Mouse (Mus musculus) testis, adult 2 months (tissue): ENCODE data around the gene Prmt9. TPM values are rescaled to one million over a fixed set of nuclear protein-coding genes. Genes with fewer than 3 reads are reported as not detected.
A peak's percentile ranks its signal among the peaks of the same experiment; 100 is the strongest.

Experiments used
- H3K27ac ChIP-seq: fragments of 200-500 bp; 2 replicates; pipeline ENCODE4 v1.5.1; 2012; ENCODE audit warnings: low read depth, low read length; ENCODE audit not compliant: control insufficient read depth, insufficient read depth
- H3K27me3 ChIP-seq: fragments of 200-500 bp; 2 replicates; pipeline ENCODE4 v1.6.1; 2012; ENCODE audit warnings: mild to moderate bottlenecking, low read length, moderate library complexity; ENCODE audit not compliant: control insufficient read depth, insufficient read depth
- H3K36me3 ChIP-seq: fragments of 200-500 bp; 2 replicates; pipeline ENCODE4 v1.6.1; 2012; ENCODE audit warnings: mild to moderate bottlenecking, low read length; ENCODE audit not compliant: control insufficient read depth, insufficient read depth
- H3K4me1 ChIP-seq: fragments of 200-500 bp; 2 replicates; pipeline ENCODE4 v1.6.1; 2012; ENCODE audit warnings: low read length; ENCODE audit not compliant: control insufficient read depth, insufficient read depth
- H3K4me3 ChIP-seq: fragments of 200-500 bp; 2 replicates; pipeline ENCODE4 v1.5.1; 2012; ENCODE audit warnings: low read depth, mild to moderate bottlenecking, low read length, moderate library complexity, mixed read lengths; ENCODE audit not compliant: control insufficient read depth
- CTCF ChIP-seq: fragments of 200-500 bp; IDR thresholded peaks from 2 replicates; pipeline ENCODE4 v1.5.1; 2012; ENCODE audit warnings: low read depth, mild to moderate bottlenecking, inconsistent platforms, low read length, moderate library complexity; ENCODE audit not compliant: control insufficient read depth, insufficient read depth, insufficient replicate concordance
- POLR2A ChIP-seq: fragments of 200-500 bp; IDR thresholded peaks from 2 replicates; pipeline ENCODE4 v1.6.1; 2012; ENCODE audit warnings: low read depth, mild to moderate bottlenecking, inconsistent platforms, low read length, moderate library complexity; ENCODE audit not compliant: control insufficient read depth
- polyA plus RNA-seq: library from polyadenylated mRNA; depleted of rRNA; stranded (reverse); fragments of >200 nt; gene quantifications from 2 replicates; pipeline ENCODE4 v1.2.3, GENCODE M21; 2012

Gene Prmt9
- polyA plus RNA-seq, 1 experiment, result 3.0 TPM

DNA sequence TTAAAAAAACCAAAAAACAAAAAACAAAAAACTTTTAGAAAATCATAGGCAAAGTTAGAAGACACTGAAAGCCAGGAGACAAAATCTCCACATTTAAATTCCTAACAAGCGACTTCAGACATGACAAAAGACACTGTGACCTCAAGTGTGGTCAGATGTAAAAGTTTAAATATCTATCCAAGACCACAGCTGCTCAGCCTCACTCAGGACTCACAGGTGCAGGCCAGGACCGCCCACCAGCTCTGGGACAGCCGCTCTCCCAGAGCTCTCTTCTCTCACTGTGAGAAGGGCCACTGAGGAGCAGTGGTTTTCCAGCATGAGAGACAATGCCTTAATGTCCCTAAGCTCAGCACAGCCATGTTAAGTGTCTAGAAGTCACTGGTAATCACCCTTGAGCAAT, 38.8 kb upstream of the Prmt9 start:
- H3K4me3 ChIP-seq, result no peak overlapping the region
- H3K27me3 ChIP-seq, result no peaks in the 10 kb centered on the region
- no peaks in the 10 kb centered on the region for H3K36me3 ChIP-seq
- H3K4me1 ChIP-seq, result peaks cover 8% of the 10 kb centered on the region
- TF ChIP-seq POLR2A, result no peak
- TF ChIP-seq CTCF, result no peak
- H3K27ac ChIP-seq, result no peak overlapping the region

DNA sequence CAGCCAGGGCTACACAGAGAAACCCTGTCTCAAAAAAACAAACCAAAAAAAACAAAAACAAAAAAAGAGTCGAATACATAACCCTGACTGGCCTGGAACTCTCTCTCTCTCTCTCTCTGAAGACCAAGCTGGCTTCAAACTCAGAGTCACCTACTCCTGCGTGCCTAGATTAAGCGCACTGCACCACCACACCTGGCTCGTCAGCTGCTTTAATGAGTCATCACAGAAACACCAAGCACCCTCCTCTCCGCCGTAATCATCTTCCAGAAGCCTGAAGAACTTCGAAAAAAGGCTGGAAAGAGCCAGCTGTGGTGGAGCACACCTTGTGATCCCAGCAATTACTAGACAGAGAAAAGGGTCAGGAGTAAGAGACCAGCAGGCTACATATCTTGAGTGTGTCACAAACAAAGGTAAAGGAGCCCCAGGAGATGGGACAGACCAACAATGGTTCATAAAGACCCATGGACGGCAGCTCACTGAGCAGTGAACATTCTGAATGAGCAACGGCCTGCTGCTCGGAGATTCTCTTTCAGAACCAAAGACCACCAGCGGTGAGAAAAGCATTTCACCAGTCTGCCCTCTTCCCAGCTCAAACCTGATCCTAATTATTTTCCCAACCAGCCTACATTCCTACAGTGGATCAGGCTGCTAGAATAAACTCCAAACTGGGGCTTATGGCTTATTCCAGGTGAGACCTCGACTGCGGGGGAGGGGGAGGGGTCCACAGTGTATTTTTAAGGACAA, 37.3 kb upstream of the Prmt9 start:
- no peaks in the 10 kb centered on the region for H3K36me3 ChIP-seq
- no peak overlapping the region for H3K4me3 ChIP-seq
- TF ChIP-seq CTCF (no peak), POLR2A (no peak)
- H3K4me1 ChIP-seq, result peaks cover 11% of the 10 kb centered on the region
- H3K27ac ChIP-seq, result no peak overlapping the region
- H3K27me3 ChIP-seq, result no peaks in the 10 kb centered on the region

DNA sequence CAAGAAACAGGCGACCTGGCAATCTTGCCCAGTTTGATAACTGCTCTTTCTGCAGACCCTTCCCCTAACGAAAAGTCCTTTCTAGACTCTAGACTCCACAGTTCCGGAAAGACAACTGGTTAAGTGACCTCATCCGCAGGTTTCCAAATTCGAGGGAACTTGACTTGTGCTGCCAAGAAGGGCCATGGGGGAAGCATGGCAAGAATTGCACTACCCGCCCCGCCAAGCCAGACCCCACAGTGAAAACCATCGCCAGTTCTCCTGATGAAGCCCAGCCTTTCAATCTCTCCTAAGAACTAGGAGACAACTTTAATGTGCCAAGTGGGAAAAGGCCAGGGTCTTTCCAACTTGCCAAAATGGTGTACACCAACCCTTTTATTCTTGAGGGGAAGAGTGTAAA, 34.0 kb upstream of the Prmt9 start:
- H3K4me1 ChIP-seq, result peaks cover 19% of the 10 kb centered on the region
- TF ChIP-seq POLR2A, result no peak
- TF ChIP-seq CTCF, result no peak
- H3K27ac ChIP-seq, result no peak overlapping the region
- H3K36me3 ChIP-seq, result no peaks in the 10 kb centered on the region
- no peak overlapping the region for H3K4me3 ChIP-seq
- H3K27me3 ChIP-seq, result no peaks in the 10 kb centered on the region

DNA sequence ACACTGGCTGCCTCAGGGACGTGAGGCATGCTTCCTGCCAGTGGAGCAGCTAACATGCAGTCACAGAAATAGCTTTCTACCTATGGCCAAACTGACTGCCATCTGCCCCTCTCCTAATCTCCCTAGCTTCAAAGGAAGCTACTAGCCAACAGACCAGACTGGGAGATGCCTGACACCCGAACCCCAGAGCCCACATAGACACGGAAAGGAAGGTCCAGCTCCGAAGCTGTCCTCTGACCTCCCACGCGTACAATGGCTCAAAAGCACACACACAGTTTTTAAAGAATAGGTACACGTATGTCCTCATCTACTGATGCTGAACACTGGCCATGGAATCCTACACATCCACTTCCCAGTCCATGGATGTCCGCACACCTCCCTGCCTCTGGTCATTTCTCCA, 33.4 kb upstream of the Prmt9 start:
- TF ChIP-seq CTCF (no peak), POLR2A (no peak)
- Histone ChIP-seq H3K36me3 (no peaks in the 10 kb centered on the region), H3K27ac (no peak overlapping the region), H3K4me3 (peak overlapping the region; percentile 22), H3K27me3 (no peaks in the 10 kb centered on the region), H3K4me1 (peaks cover 19% of the 10 kb centered on the region)

DNA sequence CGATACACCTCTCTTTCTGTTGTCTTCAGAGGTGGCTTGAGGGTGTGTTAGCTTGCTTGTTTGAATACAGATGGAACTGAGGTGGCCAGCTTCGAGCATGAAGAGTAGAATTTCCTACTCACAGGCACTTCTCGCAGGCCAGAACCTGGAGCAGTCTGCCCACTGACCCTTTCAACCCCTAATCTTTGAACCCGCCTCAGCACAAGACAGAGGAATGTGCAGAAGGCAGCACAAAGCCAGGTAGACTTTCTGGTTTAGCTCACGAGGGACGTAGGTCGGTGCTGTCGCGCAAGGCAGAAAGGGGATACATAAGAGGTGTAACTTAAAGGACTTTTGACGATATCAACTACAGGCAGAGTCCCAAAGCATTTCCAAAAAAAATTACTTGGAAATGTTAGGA, 32.4 kb upstream of the Prmt9 start:
- peaks cover 17% of the 10 kb centered on the region for H3K4me1 ChIP-seq
- H3K4me3 ChIP-seq, result peak overlapping the region; percentile 85
- TF ChIP-seq POLR2A, result no peak
- no peak for TF ChIP-seq CTCF
- H3K27me3 ChIP-seq, result no peaks in the 10 kb centered on the region
- H3K36me3 ChIP-seq, result no peaks in the 10 kb centered on the region
- H3K27ac ChIP-seq, result peak overlapping the region; percentile 39

DNA sequence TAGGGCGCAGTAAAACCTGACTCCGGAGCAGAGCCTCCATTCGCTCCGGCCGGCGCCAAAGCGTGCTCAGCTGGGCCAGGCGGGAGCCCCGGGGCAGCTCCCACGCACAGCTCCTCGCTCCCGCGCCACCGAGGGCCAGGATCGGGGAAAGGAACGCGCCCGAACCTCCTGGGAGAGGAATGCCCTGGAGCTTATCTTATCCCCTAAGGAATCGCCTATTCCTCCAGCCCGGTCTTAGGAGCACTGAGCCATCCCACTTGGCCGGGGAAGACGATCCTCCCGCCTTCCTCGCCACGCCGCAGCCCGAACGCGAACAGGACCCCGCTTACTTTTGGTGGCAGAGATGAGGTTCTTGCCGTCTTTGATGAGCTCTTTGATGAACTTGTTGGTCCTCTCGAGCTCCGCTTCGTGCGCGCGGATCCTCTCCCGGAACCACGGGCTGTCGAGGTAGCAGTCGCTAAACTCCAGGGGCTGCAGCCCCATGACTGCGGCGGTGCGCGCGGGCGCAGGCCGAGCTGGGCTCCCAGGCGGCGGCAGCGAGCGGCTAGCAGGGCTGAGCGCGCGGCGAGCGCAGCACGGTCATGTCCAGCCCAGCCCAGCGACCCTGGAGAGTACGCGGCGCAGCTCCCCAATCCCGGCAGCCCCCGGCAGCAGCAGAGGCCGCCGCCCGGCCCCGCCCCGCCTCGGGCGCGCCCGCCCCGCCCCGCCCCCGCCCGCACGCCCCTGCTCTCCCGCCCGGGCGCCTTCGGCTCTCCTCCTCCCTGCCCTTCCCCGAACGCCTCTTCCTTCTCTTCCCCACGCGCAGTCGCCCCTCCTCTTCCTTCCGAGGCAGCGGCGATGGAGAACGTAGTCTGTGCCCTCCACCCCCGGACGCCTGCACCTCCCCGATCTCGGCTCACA, 31.6 kb upstream of the Prmt9 start, which contains the start of gene Arhgap10:
TSS of gene Arhgap10 (minus strand) at position 653 of the 900 bp plus-strand sequence.
- no peaks in the 10 kb centered on the region for H3K27me3 ChIP-seq
- peak within 1 kb of the TSS; percentile 59 for H3K27ac ChIP-seq
- H3K4me3 ChIP-seq, result peak within 1 kb of the TSS; percentile 85
- peaks cover 12% of the 10 kb centered on the region for H3K4me1 ChIP-seq
- TF ChIP-seq CTCF (no peak), POLR2A (peak; percentile 62)
- no peaks in the 10 kb centered on the region for H3K36me3 ChIP-seq
